Comparison of ENCODE assay signal across 14 mouse cellular contexts in genomic region chr5:72425342-72426010, GRCm38 (mm10).
"Had no signal": no experiment of that assay in that cellular context is flagged by ENCODE, and none has a peak within 500 bp of the region (broad histone marks: within the 10 kb centered on the region; RNA-seq: fewer than 3 reads in every experiment).

No protein-coding gene starts in this region.

- DNase-seq: kidney, postnatal 14 days; left cerebral cortex, postnatal 4 days; lung, adult 18-20 months; right cerebral cortex, adult 18-20 months; right cerebral cortex, postnatal 25 days; thymus, adult 18-20 months; thymus, postnatal 25 days had no signal

- ATAC-seq: midbrain, embryonic 13.5 days had no signal

- H3K4me1 ChIP-seq: kidney, embryonic 15.5 days; limb, embryonic 13.5 days; midbrain, embryonic 13.5 days; neural tube, embryonic 15.5 days had no signal

- H3K36me3 ChIP-seq: kidney, embryonic 15.5 days; limb, embryonic 13.5 days; midbrain, embryonic 13.5 days; neural tube, embryonic 15.5 days had no signal

- H3K27me3 ChIP-seq: kidney, embryonic 15.5 days; limb, embryonic 13.5 days; midbrain, embryonic 13.5 days; neural tube, embryonic 15.5 days had no signal

- H3K4me3 ChIP-seq: kidney, embryonic 15.5 days; limb, embryonic 13.5 days; midbrain, embryonic 13.5 days; myocyte; neural tube, embryonic 15.5 days had no signal

- H3K9me3 ChIP-seq: kidney, embryonic 15.5 days; limb, embryonic 13.5 days; midbrain, embryonic 13.5 days; neural tube, embryonic 15.5 days had no signal

- H3K9ac ChIP-seq: kidney, embryonic 15.5 days; limb, embryonic 13.5 days; liver, embryonic 14.5 days; midbrain, embryonic 13.5 days; neural tube, embryonic 15.5 days had no signal

- H3K27ac ChIP-seq: kidney, embryonic 15.5 days; limb, embryonic 13.5 days; liver, embryonic 14.5 days; midbrain, embryonic 13.5 days; neural tube, embryonic 15.5 days; stomach, postnatal 0 days had no signal

- H3K4me2 ChIP-seq: kidney, embryonic 15.5 days; limb, embryonic 13.5 days; midbrain, embryonic 13.5 days; neural tube, embryonic 15.5 days had no signal
